Comparison of ENCODE assay signal across 9 mouse cellular contexts in genomic region chr1:75449377-75450135, GRCm38 (mm10). TPM values are rescaled to one million over a fixed set of nuclear protein-coding genes. Genes with fewer than 3 reads are reported as not detected.
A peak's percentile ranks its signal among the peaks of the same experiment; 100 is the strongest.
DNase-seq lines count a peak whose midpoint lies in the region; ATAC-seq and TF ChIP-seq lines count a peak whose summit lies in the region.
"Had no signal": no experiment of that assay in that cellular context is flagged by ENCODE, and none has a peak within 500 bp of the region (broad histone marks: within the 10 kb centered on the region; RNA-seq: fewer than 3 reads in every experiment).

No protein-coding gene starts in this region.

- WGBS in lung, embryonic 16.5 days: 11% methylated on average over 8 of the region's 8 CpGs
- WGBS in hindbrain, embryonic 11.5 days: 0% methylated on average over 8 of the region's 8 CpGs
- 5% methylated on average over 7 of the region's 8 CpGs for WGBS in liver, postnatal 0 days (ENCODE audit: insufficient replicate concordance)

- no peak overlapping the region for H3K27ac ChIP-seq in lung, embryonic 16.5 days (ENCODE audit: low read length)
- peak overlapping the region; percentile 60 for H3K27ac ChIP-seq in hindbrain, embryonic 11.5 days (ENCODE audit: low read depth, low read length)
- H3K27ac ChIP-seq in liver, postnatal 0 days (ENCODE audit: low read depth): no peak overlapping the region

- no peaks in the 10 kb centered on the region for H3K9me3 ChIP-seq in lung, embryonic 16.5 days (ENCODE audit: control insufficient read depth, low read length)
- H3K9me3 ChIP-seq in hindbrain, embryonic 11.5 days (ENCODE audit: control insufficient read depth, low read length): no peaks in the 10 kb centered on the region
- no peaks in the 10 kb centered on the region for H3K9me3 ChIP-seq in liver, postnatal 0 days (ENCODE audit: low read length)

- no peak for TF ChIP-seq CTCF in liver, postnatal 0 days (IDR thresholded peaks at IDR 0.05; ENCODE audit: low read depth)

- H3K4me1 ChIP-seq in lung, embryonic 16.5 days (replicated peaks; ENCODE audit: control insufficient read depth, insufficient read depth, low read length): peaks cover 51% of the 10 kb centered on the region
- H3K4me1 ChIP-seq in hindbrain, embryonic 11.5 days (replicated peaks; ENCODE audit: control insufficient read depth, insufficient read depth, low read length): peaks cover 43% of the 10 kb centered on the region
- H3K4me1 ChIP-seq in liver, postnatal 0 days (ENCODE audit: insufficient read depth): peaks cover 39% of the 10 kb centered on the region

- H3K4me2 ChIP-seq in lung, embryonic 16.5 days (ENCODE audit: low read depth, low read length): peak overlapping the region; percentile 49; the same call in 1 of the 2 replicates
- H3K4me2 ChIP-seq in hindbrain, embryonic 11.5 days (replicated peaks; ENCODE audit: low read depth, low read length): peak overlapping the region; percentile 71
- H3K4me2 ChIP-seq in liver, postnatal 0 days (ENCODE audit: low read depth, low read length): peak overlapping the region; percentile 58

- H3K27me3 ChIP-seq in lung, embryonic 16.5 days (ENCODE audit: control insufficient read depth, insufficient read depth, low read depth, low read length): peaks cover 73% of the 10 kb centered on the region
- peaks cover 34% of the 10 kb centered on the region for H3K27me3 ChIP-seq in hindbrain, embryonic 11.5 days (ENCODE audit: control insufficient read depth, insufficient read depth, low read length)
- peaks cover 81% of the 10 kb centered on the region for H3K27me3 ChIP-seq in liver, postnatal 0 days (ENCODE audit: insufficient read depth, low read length)

- peak overlapping the region; percentile 31; the same call in 1 of the 2 replicates for H3K4me3 ChIP-seq in lung, embryonic 16.5 days (ENCODE audit: low read length)
- H3K4me3 ChIP-seq in hindbrain, embryonic 11.5 days (ENCODE audit: low read depth, low read length): peak overlapping the region; percentile 34; the same call in 1 of the 2 replicates
- peak overlapping the region; percentile 22; the same call in 1 of the 2 replicates for H3K4me3 ChIP-seq in liver, postnatal 0 days (ENCODE audit: low read depth, low read length)

- no peak for DNase-seq in lung, adult 18-20 months
- peak; percentile 38 for DNase-seq in hindbrain, embryonic 11.5 days (ENCODE audit: low spot score)
- no peak for DNase-seq in liver, postnatal 0 days
- DNase-seq in gastrocnemius, adult 18-20 months (ENCODE audit: low spot score): no peak
- DNase-seq in cerebellum, adult 11 months: no peak
- DNase-seq in testis, postnatal 14 days (ENCODE audit: low spot score): no peak
- DNase-seq in lung, postnatal 14 days: no peak

- no peak for TF ChIP-seq EP300 in liver, postnatal 0 days (IDR thresholded peaks at IDR 0.05; ENCODE audit: low read depth)

- no peak for ATAC-seq in lung, embryonic 16.5 days (ENCODE audit: low read depth)
- no peak for ATAC-seq in hindbrain, embryonic 11.5 days (ENCODE audit: low FRiP score)
- no peak for ATAC-seq in liver, postnatal 0 days

- no peak overlapping the region for H3K9ac ChIP-seq in lung, embryonic 16.5 days (ENCODE audit: low read length)
- peak overlapping the region; percentile 55 for H3K9ac ChIP-seq in hindbrain, embryonic 11.5 days (ENCODE audit: low read depth, low read length)
- H3K9ac ChIP-seq in liver, postnatal 0 days (replicated peaks): no peak overlapping the region

- H3K36me3 ChIP-seq in lung, embryonic 16.5 days (ENCODE audit: control insufficient read depth, insufficient read depth, low read length): no peaks in the 10 kb centered on the region
- H3K36me3 ChIP-seq in hindbrain, embryonic 11.5 days (ENCODE audit: control insufficient read depth, insufficient read depth, low read length): peaks cover 2% of the 10 kb centered on the region; the same call in 1 of the 2 replicates
- no peaks in the 10 kb centered on the region for H3K36me3 ChIP-seq in liver, postnatal 0 days (replicated peaks; ENCODE audit: insufficient read depth, low read length)

RNA-seq across cellular contexts. Expression of gene Asic4, which starts 0.7 kb away (rescaled TPM):
- polyA plus RNA-seq in lung, embryonic 16.5 days (2015; fragmentation: Nextera tagmentation; extraction: Ambion mirVana): 0.05 and 0.11 TPM in 2 replicates
- polyA plus RNA-seq in hindbrain, embryonic 11.5 days (2014; fragmentation: Nextera tagmentation; extraction: Ambion mirVana): 1.9 and 4.4 TPM in 2 replicates
- polyA plus RNA-seq in liver, postnatal 0 days (2015; fragmentation: Nextera tagmentation; extraction: Ambion mirVana): not detected in 2 replicates
- not detected for total RNA-seq in gastrocnemius, adult 18-20 months (2021)
- total RNA-seq: heart, adult 8-10 months had no signal

RNA-seq across cellular contexts. Expression of gene Gmppa, which starts 13.8 kb away (rescaled TPM):
- 80.5 and 92.4 TPM in 2 replicates for polyA plus RNA-seq in lung, embryonic 16.5 days (2015; fragmentation: Nextera tagmentation; extraction: Ambion mirVana)
- 53.8 and 56.3 TPM in 2 replicates for polyA plus RNA-seq in hindbrain, embryonic 11.5 days (2014; fragmentation: Nextera tagmentation; extraction: Ambion mirVana)
- polyA plus RNA-seq in liver, postnatal 0 days (2015; fragmentation: Nextera tagmentation; extraction: Ambion mirVana): 21.0 and 22.0 TPM in 2 replicates
- 10 to 100 TPM; 37.3 to 44.6 TPM for total RNA-seq in gastrocnemius, adult 18-20 months (2021)

RNA-seq across cellular contexts. Expression of gene Chpf, which starts 29.6 kb away (rescaled TPM):
- 22.9 and 25.2 TPM in 2 replicates for polyA plus RNA-seq in lung, embryonic 16.5 days (2015; fragmentation: Nextera tagmentation; extraction: Ambion mirVana)
- polyA plus RNA-seq in hindbrain, embryonic 11.5 days (2014; fragmentation: Nextera tagmentation; extraction: Ambion mirVana): 17.8 and 20.2 TPM in 2 replicates
- polyA plus RNA-seq in liver, postnatal 0 days (2015; fragmentation: Nextera tagmentation; extraction: Ambion mirVana): 3.1 and 3.3 TPM in 2 replicates
- 1 to 10 TPM; 3.7 to 4.4 TPM for total RNA-seq in gastrocnemius, adult 18-20 months (2021)

RNA-seq across cellular contexts. Expression of gene Tmem198, which starts 29.8 kb away (rescaled TPM):
- polyA plus RNA-seq in lung, embryonic 16.5 days (2015; fragmentation: Nextera tagmentation; extraction: Ambion mirVana): 0.65 and 1.3 TPM in 2 replicates
- 11.1 and 11.6 TPM in 2 replicates for polyA plus RNA-seq in hindbrain, embryonic 11.5 days (2014; fragmentation: Nextera tagmentation; extraction: Ambion mirVana)
- 0.08 TPM in 1 of 2 replicates, not detected in the other for polyA plus RNA-seq in liver, postnatal 0 days (2015; fragmentation: Nextera tagmentation; extraction: Ambion mirVana)
- under 1 TPM in 1 of 2 experiments, not detected in 1; 0.36 TPM for total RNA-seq in gastrocnemius, adult 18-20 months (2021)

RNA-seq across cellular contexts. Expression of gene Obsl1, which starts 56.7 kb away (rescaled TPM):
- polyA plus RNA-seq in lung, embryonic 16.5 days (2015; fragmentation: Nextera tagmentation; extraction: Ambion mirVana): 46.3 and 48.0 TPM in 2 replicates
- polyA plus RNA-seq in hindbrain, embryonic 11.5 days (2014; fragmentation: Nextera tagmentation; extraction: Ambion mirVana): 34.0 and 34.4 TPM in 2 replicates
- polyA plus RNA-seq in liver, postnatal 0 days (2015; fragmentation: Nextera tagmentation; extraction: Ambion mirVana): 3.4 and 4.5 TPM in 2 replicates
- 10 to 100 TPM; 25.0 to 30.0 TPM for total RNA-seq in gastrocnemius, adult 18-20 months (2021)
